Mouse (Mus musculus): ENCODE measurements around the gene Ttc33. TPM values are rescaled to one million over a fixed set of nuclear protein-coding genes. Genes with fewer than 3 reads are reported as not detected.

Gene Ttc33
- polyA plus RNA-seq, 1 experiment: 4.4 TPM

DNA sequence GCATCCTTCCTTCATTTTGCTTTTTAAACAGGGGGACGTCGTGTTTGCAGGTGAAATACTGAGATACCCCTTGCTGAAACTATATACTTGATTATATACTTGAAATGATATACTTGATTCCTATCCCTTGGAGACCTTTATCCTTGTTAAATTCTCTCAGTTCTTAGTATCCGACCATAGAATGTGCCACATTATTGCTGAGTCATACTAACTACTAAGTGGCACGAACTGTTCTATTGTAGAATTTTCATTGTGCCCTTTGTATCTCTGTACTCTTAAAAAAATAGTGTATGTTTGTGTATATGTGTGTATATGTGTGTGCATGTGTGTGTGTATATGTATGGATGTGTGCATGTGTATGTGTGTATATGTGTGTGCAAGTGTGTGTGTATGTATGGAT, 29.0 kb upstream of the Ttc33 start:
- no peaks in the 10 kb centered on the region for H3K4me1 ChIP-seq (ENCODE audit: control insufficient read depth, insufficient read depth, low read length)
- H3K36me3 ChIP-seq (ENCODE audit: control insufficient read depth, insufficient read depth, low read length): no peaks in the 10 kb centered on the region
- H3K27me3 ChIP-seq (ENCODE audit: control insufficient read depth, insufficient read depth, low read length): no peaks in the 10 kb centered on the region

DNA sequence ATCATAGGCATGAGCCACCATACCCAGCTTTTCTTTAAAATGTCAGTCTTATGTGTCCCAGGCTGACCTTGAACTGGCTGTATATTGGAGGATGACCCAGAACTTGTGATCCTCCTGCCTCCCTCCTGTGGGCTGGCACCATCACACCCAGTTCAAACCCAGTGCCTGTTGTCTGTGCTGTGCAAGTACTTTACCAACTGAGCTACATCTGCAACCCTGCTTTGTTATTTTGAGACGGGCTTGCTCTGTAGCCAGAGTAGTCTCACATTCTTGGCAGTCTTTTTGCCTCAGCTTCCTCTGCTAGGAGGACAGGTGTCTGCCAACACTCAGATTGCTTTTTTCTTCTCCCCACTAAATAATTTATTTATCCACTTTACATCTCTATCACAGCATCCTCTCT, 27.9 kb upstream of the Ttc33 start:
- Histone ChIP-seq H3K27ac (ENCODE audit: control insufficient read depth, insufficient read depth, low read depth, low read length) (no peak overlapping the region), H3K36me3 (ENCODE audit: control insufficient read depth, insufficient read depth, low read length) (no peaks in the 10 kb centered on the region), H3K4me1 (ENCODE audit: control insufficient read depth, insufficient read depth, low read length) (no peaks in the 10 kb centered on the region), H3K4me3 (ENCODE audit: control insufficient read depth, low read depth, low read length) (no peak overlapping the region), H3K27me3 (ENCODE audit: control insufficient read depth, insufficient read depth, low read length) (no peaks in the 10 kb centered on the region)
- no peak for TF ChIP-seq POLR2A (IDR thresholded peaks at IDR 0.05; ENCODE audit: control insufficient read depth, low read depth, low read length)
- TF ChIP-seq CTCF (IDR thresholded peaks at IDR 0.05; ENCODE audit: control insufficient read depth, insufficient read depth, insufficient replicate concordance, low read depth, low read length): no peak

More for the DNA sequence above, 29.0 kb upstream of the Ttc33 start:
- Histone ChIP-seq H3K27ac (ENCODE audit: control insufficient read depth, insufficient read depth, low read depth, low read length) (no peak overlapping the region), H3K4me3 (ENCODE audit: control insufficient read depth, low read depth, low read length) (no peak overlapping the region)
- TF ChIP-seq POLR2A (IDR thresholded peaks at IDR 0.05; ENCODE audit: control insufficient read depth, low read depth, low read length): no peak
- TF ChIP-seq CTCF (IDR thresholded peaks at IDR 0.05; ENCODE audit: control insufficient read depth, insufficient read depth, insufficient replicate concordance, low read depth, low read length): no peak

GRCm38 (mm10) chr15:5158827-5159226, 26.5 kb upstream of the Ttc33 start:
- TF ChIP-seq CTCF (IDR thresholded peaks at IDR 0.05; ENCODE audit: control insufficient read depth, insufficient read depth, insufficient replicate concordance, low read depth, low read length): no peak
- TF ChIP-seq POLR2A (IDR thresholded peaks at IDR 0.05; ENCODE audit: control insufficient read depth, low read depth, low read length): no peak
- H3K27ac ChIP-seq (ENCODE audit: control insufficient read depth, insufficient read depth, low read depth, low read length): no peak overlapping the region
- H3K4me1 ChIP-seq (ENCODE audit: control insufficient read depth, insufficient read depth, low read length): no peaks in the 10 kb centered on the region
- no peaks in the 10 kb centered on the region for H3K27me3 ChIP-seq (ENCODE audit: control insufficient read depth, insufficient read depth, low read length)
- no peak overlapping the region for H3K4me3 ChIP-seq (ENCODE audit: control insufficient read depth, low read depth, low read length)
- no peaks in the 10 kb centered on the region for H3K36me3 ChIP-seq (ENCODE audit: control insufficient read depth, insufficient read depth, low read length)

- Histone ChIP-seq H3K4me1 (ENCODE audit: control insufficient read depth, insufficient read depth, low read length) (no peaks in the 10 kb centered on the region), H3K27ac (ENCODE audit: control insufficient read depth, insufficient read depth, low read depth, low read length) (no peak overlapping the region), H3K27me3 (ENCODE audit: control insufficient read depth, insufficient read depth, low read length) (no peaks in the 10 kb centered on the region), H3K4me3 (ENCODE audit: control insufficient read depth, low read depth, low read length) (no peak overlapping the region), H3K36me3 (ENCODE audit: control insufficient read depth, insufficient read depth, low read length) (no peaks in the 10 kb centered on the region; the same call in 1 of the 2 replicates)
- TF ChIP-seq CTCF (IDR thresholded peaks at IDR 0.05; ENCODE audit: control insufficient read depth, insufficient read depth, insufficient replicate concordance, low read depth, low read length) (no peak), POLR2A (IDR thresholded peaks at IDR 0.05; ENCODE audit: control insufficient read depth, low read depth, low read length) (no peak)
Observed at GRCm38 (mm10) chr15:5165121-5165773, 20.1 kb upstream of the Ttc33 start.

DNA sequence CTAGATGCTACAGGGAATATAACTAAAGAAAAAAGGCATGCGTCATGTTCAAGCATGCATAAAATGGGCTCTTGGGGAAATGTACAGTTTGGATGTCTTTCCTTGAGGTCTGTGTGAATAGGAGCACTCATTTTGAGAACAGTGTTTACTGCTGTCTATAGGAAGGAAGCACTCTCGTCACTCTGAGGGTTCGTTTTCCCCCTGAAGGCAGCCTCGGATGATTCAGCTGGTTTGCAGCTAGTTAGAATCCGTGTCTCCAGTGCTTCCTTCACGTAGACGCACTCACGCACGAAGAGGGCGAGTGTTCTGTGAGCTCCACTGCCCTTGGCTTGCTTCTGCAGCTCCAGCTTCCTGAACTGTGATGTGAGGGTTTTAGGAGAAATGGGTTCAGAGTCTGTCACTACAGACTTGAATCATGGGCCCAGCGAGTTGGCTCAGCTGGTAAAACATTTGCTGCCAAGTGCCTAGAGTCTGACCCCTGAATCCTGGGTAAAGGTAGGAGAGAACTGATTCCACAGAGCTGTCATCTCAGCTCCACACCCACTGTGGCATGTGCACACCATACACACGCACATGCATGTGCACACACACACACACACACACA, 12.0 kb upstream of the Ttc33 start:
- H3K27ac ChIP-seq (ENCODE audit: control insufficient read depth, insufficient read depth, low read depth, low read length): no peak overlapping the region
- H3K27me3 ChIP-seq (ENCODE audit: control insufficient read depth, insufficient read depth, low read length): no peaks in the 10 kb centered on the region
- no peak for TF ChIP-seq POLR2A (IDR thresholded peaks at IDR 0.05; ENCODE audit: control insufficient read depth, low read depth, low read length)
- H3K36me3 ChIP-seq (ENCODE audit: control insufficient read depth, insufficient read depth, low read length): no peaks in the 10 kb centered on the region; the same call in 1 of the 2 replicates
- H3K4me1 ChIP-seq (ENCODE audit: control insufficient read depth, insufficient read depth, low read length): no peaks in the 10 kb centered on the region
- no peak overlapping the region for H3K4me3 ChIP-seq (ENCODE audit: control insufficient read depth, low read depth, low read length)

- Histone ChIP-seq H3K36me3 (ENCODE audit: control insufficient read depth, insufficient read depth, low read length) (peaks cover 2% of the 10 kb centered on the region; the same call in 1 of the 2 replicates), H3K27me3 (ENCODE audit: control insufficient read depth, insufficient read depth, low read length) (no peaks in the 10 kb centered on the region), H3K27ac (ENCODE audit: control insufficient read depth, insufficient read depth, low read depth, low read length) (0 out of 2 replicates have a peak overlapping the region, but pooled peaks have one; percentile 29), H3K4me1 (ENCODE audit: control insufficient read depth, insufficient read depth, low read length) (peaks cover 7% of the 10 kb centered on the region; the same call in 1 of the 2 replicates), H3K4me3 (ENCODE audit: control insufficient read depth, low read depth, low read length) (peak overlapping the region; percentile 90)
- TF ChIP-seq POLR2A (IDR thresholded peaks at IDR 0.05; ENCODE audit: control insufficient read depth, low read depth, low read length) (no peak), CTCF (IDR thresholded peaks at IDR 0.05; ENCODE audit: control insufficient read depth, insufficient read depth, insufficient replicate concordance, low read depth, low read length) (no peak)
Observed at GRCm38 (mm10) chr15:5184668-5185330, 526 bp upstream of the Ttc33 start.

DNA sequence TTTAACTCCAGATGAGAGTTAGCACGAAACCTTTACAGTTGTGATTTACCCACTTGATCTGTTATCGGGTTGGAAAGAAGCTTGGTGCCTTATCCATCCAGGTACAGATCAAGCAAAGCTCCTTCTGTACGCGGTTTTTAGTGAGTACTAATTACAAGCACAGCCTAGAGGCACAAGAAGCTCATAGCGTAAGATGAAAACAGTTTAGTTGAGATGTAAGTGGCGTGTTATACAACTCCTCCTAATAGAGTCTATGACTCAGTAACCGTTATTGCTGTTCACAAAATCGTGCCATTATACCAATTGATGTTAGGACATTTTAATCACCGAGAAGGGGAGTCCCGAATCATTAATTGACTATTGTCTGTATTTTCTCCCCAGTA, 959 bp downstream of the Ttc33 start:
- H3K36me3 ChIP-seq (ENCODE audit: control insufficient read depth, insufficient read depth, low read length): peaks cover 2% of the 10 kb centered on the region; the same call in 1 of the 2 replicates
- TF ChIP-seq CTCF (IDR thresholded peaks at IDR 0.05; ENCODE audit: control insufficient read depth, insufficient read depth, insufficient replicate concordance, low read depth, low read length) (no peak), POLR2A (IDR thresholded peaks at IDR 0.05; ENCODE audit: control insufficient read depth, low read depth, low read length) (no peak)
- peak overlapping the region; percentile 55; the same call in 1 of the 2 replicates for H3K27ac ChIP-seq (ENCODE audit: control insufficient read depth, insufficient read depth, low read depth, low read length)
- peak overlapping the region; percentile 90 for H3K4me3 ChIP-seq (ENCODE audit: control insufficient read depth, low read depth, low read length)
- H3K27me3 ChIP-seq (ENCODE audit: control insufficient read depth, insufficient read depth, low read length): no peaks in the 10 kb centered on the region
- peaks cover 7% of the 10 kb centered on the region; the same call in 1 of the 2 replicates for H3K4me1 ChIP-seq (ENCODE audit: control insufficient read depth, insufficient read depth, low read length)
